Mouse (Mus musculus) megakaryocyte progenitor cell, adult 5-6 weeks (primary cell): ENCODE measurements around the gene Serpina1c. TPM values are rescaled to one million over a fixed set of nuclear protein-coding genes. Genes with fewer than 3 reads are reported as not detected.
"Not testable (repeated sequence)": the region's sequence is repeated elsewhere in the genome, so short reads cannot be mapped to it uniquely, and the experiment has no call there.

ENCODE experiments used
- ATAC-seq: replicated peaks from 2 replicates; pipeline ENCODE4 v1.8.0; 2016; ENCODE audit warnings: mild to moderate bottlenecking, moderate TSS enrichment, inconsistent platforms; ENCODE audit not compliant: poor library complexity
- total RNA-seq, 2 experiments: library from RNA; stranded (forward) in 1 of 2; stranded (reverse) in 1 of 2; fragments of 157-497, 149-512 nt in 1 of 2; fragments of 200-1000 nt in 1 of 2; gene quantifications; 2 replicates each; pipeline versions ENCODE4 v1.2.3 to v1.2.4; 2015 to 2017

Gene Serpina1c
- not detected in 2 replicates for total RNA-seq (2015)
- not detected in 2 replicates for total RNA-seq (2017)

GRCm38 (mm10) chr12:103904837-103905340, at the start of gene Serpina1c:
Serpina1c (minus strand) TSS chr12:103904887.
- ATAC-seq: not testable (repeated sequence)

GRCm38 (mm10) chr12:103952972-103953371, 48.3 kb upstream of the Serpina1c start:
- not testable (repeated sequence) for ATAC-seq

- no peak for ATAC-seq
Measured at GRCm38 (mm10) chr12:103946243-103946642, 41.6 kb upstream of the Serpina1c start.

GRCm38 (mm10) chr12:103909181-103909580, 4.5 kb upstream of the Serpina1c start:
- not testable (repeated sequence) for ATAC-seq

GRCm38 (mm10) chr12:103907746-103908145, 3.1 kb upstream of the Serpina1c start:
- ATAC-seq: not testable (repeated sequence)

- not testable (repeated sequence) for ATAC-seq
Measured at GRCm38 (mm10) chr12:103901929-103902328, 2.8 kb downstream of the Serpina1c start.

- ATAC-seq: not testable (repeated sequence)
Measured at GRCm38 (mm10) chr12:103866873-103867272, 37.8 kb downstream of the Serpina1c start.

- not testable (repeated sequence) for ATAC-seq
Measured at GRCm38 (mm10) chr12:103863101-103863974, 41.3 kb downstream of the Serpina1c start, which contains the start of gene Serpina1a. Serpina1a (minus strand) TSS chr12:103863562.

- ATAC-seq: no peak
Measured at GRCm38 (mm10) chr12:103860976-103861375, 43.7 kb downstream of the Serpina1c start.

GRCm38 (mm10) chr12:103860571-103860970, 44.1 kb downstream of the Serpina1c start:
- not testable (repeated sequence) for ATAC-seq

- not testable (repeated sequence) for ATAC-seq
Measured at GRCm38 (mm10) chr12:103859584-103859983, 45.1 kb downstream of the Serpina1c start.

- not testable (repeated sequence) for ATAC-seq
Measured at GRCm38 (mm10) chr12:103853032-103853431, 51.7 kb downstream of the Serpina1c start.

Other genes with a start within 250 kb of the Serpina1c start
- gene Serpina6, start 247.7 kb downstream of the Serpina1c start, total RNA-seq (2015): not detected in 2 replicates
- gene Serpina6, start 247.7 kb downstream of the Serpina1c start, total RNA-seq (2017): not detected in 2 replicates
- not detected in 2 replicates for gene Serpina16, start 228.7 kb downstream of the Serpina1c start, total RNA-seq (2015)
- not detected in 2 replicates for gene Serpina16, start 228.7 kb downstream of the Serpina1c start, total RNA-seq (2017)
- not detected in 2 replicates for gene Serpina1f, start 209.4 kb downstream of the Serpina1c start, total RNA-seq (2015)
- gene Serpina1f, start 209.4 kb downstream of the Serpina1c start, total RNA-seq (2017): not detected in 2 replicates
- gene Serpina1d, start 131.3 kb downstream of the Serpina1c start, total RNA-seq (2015): not detected in 2 replicates
- not detected in 2 replicates for gene Serpina1d, start 131.3 kb downstream of the Serpina1c start, total RNA-seq (2017)
- gene Serpina1b, start 74.5 kb downstream of the Serpina1c start, total RNA-seq (2015): not detected in 2 replicates
- gene Serpina1b, start 74.5 kb downstream of the Serpina1c start, total RNA-seq (2017): not detected in 2 replicates
- not detected in 2 replicates for gene Serpina1a, start 41.3 kb downstream of the Serpina1c start, total RNA-seq (2015)
- gene Serpina1a, start 41.3 kb downstream of the Serpina1c start, total RNA-seq (2017): not detected in 2 replicates
- not detected in 2 replicates for gene Serpina1e, start 54.1 kb upstream of the Serpina1c start, total RNA-seq (2015)
- gene Serpina1e, start 54.1 kb upstream of the Serpina1c start, total RNA-seq (2017): not detected in 2 replicates
- gene Serpina11, start 85.1 kb upstream of the Serpina1c start, total RNA-seq (2015): 0.22 TPM in 1 of 2 replicates, not detected in the other
- not detected in 2 replicates for gene Serpina11, start 85.1 kb upstream of the Serpina1c start, total RNA-seq (2017)
- not detected in 2 replicates for gene Serpina9, start 108.9 kb upstream of the Serpina1c start, total RNA-seq (2015)
- not detected in 2 replicates for gene Serpina9, start 108.9 kb upstream of the Serpina1c start, total RNA-seq (2017)
- 0.24 TPM in 1 of 2 replicates, not detected in the other for gene Serpina12, start 139.6 kb upstream of the Serpina1c start, total RNA-seq (2015)
- 0.30 TPM in 1 of 2 replicates, not detected in the other for gene Serpina12, start 139.6 kb upstream of the Serpina1c start, total RNA-seq (2017)
- not detected in 2 replicates for gene Serpina5, start 196.2 kb upstream of the Serpina1c start, total RNA-seq (2015)
- not detected in 2 replicates for gene Serpina5, start 196.2 kb upstream of the Serpina1c start, total RNA-seq (2017)
- not detected in 2 replicates for gene Serpina3a, start 207.8 kb upstream of the Serpina1c start, total RNA-seq (2015)
- gene Serpina3a, start 207.8 kb upstream of the Serpina1c start, total RNA-seq (2017): not detected in 2 replicates
- not detected in 2 replicates for gene Serpina3b, start 223.1 kb upstream of the Serpina1c start, total RNA-seq (2015)
- gene Serpina3b, start 223.1 kb upstream of the Serpina1c start, total RNA-seq (2017): not detected in 2 replicates
- not detected in 2 replicates for gene Serpina3c, start 249.0 kb upstream of the Serpina1c start, total RNA-seq (2015)
- not detected in 2 replicates for gene Serpina3c, start 249.0 kb upstream of the Serpina1c start, total RNA-seq (2017)